Mouse (Mus musculus): ENCODE data around the gene Il18. TPM values are rescaled to one million over a fixed set of nuclear protein-coding genes. Genes with fewer than 3 reads are reported as not detected.

Gene Il18
- polyA plus RNA-seq, 1 experiment: 4.4 TPM

DNA sequence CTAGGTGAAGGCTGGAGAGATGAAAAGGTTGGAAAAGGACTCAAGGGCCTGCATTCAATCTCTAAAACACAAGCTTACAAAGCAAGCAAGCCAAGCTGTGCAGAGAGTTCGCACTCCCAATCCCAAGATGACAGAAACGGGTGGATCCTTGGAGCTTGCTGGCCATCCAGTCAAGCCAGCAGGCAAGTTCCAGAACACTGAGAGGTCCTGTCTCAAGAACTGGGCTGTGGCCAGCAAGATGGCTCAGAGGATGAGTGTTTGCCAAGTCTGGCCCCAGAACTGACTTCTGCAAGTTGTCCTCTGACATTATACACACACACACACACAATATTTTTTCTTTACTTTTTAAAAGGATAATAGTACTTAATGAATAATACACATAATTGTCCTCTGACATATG is 13.3 kb downstream of the Il18 start:
- no peak overlapping the region for H3K4me3 ChIP-seq (ENCODE audit: insufficient read depth, low read length)
- no peak overlapping the region for H3K27ac ChIP-seq (ENCODE audit: insufficient read depth, low read length)
- TF ChIP-seq POLR2A (IDR thresholded peaks at IDR 0.05; ENCODE audit: low read depth, low read length): no peak
- TF ChIP-seq CTCF (IDR thresholded peaks at IDR 0.05; ENCODE audit: borderline replicate concordance, insufficient read depth, low read length): no peak
- no peaks in the 10 kb centered on the region; the same call in 1 of the 2 replicates for H3K4me1 ChIP-seq (ENCODE audit: control insufficient read depth, insufficient read depth, low read length)

DNA sequence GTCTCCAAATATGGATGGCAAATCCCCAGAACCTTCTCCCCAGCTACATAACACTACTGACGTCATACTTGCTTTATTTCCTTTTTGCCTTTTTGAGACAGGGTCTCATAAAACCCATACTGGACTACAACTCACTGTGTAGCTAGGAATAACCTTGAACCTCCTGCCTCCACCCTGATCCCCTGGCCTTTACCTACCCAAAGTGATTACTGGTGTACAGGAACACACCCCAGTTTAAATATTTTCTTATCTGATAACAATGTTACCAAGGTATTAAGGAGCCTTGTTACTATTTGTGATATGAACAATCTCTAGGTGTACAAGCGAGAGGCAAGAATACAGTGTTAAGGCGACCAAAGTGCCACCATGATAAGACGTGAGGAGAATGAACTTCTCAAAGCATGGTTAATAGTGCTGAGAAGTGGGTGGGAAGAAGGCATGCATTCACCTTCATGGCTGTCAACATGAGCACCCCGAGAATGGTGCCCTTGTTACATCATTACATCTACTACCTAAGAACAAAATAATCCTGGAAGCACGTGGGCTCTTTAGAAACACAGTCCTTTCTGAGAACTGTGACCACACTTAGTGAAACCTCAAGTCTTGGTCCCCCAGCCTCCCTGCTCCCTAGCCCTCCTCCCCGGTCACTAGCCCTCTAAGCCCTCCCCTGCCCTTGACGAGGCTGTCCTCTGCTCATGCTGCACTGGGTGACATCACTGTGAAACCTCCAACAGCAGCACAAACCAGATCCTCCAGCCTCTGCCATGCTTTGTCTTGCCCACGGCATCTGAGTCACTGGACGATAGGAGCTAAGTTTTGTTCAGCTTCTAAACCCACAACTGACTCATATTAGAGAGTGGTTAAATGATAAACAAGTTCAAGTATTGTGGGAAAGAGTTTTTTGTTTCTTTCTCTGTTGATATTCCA is 15.2 kb downstream of the Il18 start:
- TF ChIP-seq CTCF (IDR thresholded peaks at IDR 0.05; ENCODE audit: borderline replicate concordance, insufficient read depth, low read length): no peak
- no peak for TF ChIP-seq POLR2A (IDR thresholded peaks at IDR 0.05; ENCODE audit: low read depth, low read length)
- no peaks in the 10 kb centered on the region; the same call in 1 of the 2 replicates for H3K4me1 ChIP-seq (ENCODE audit: control insufficient read depth, insufficient read depth, low read length)
- no peak overlapping the region for H3K4me3 ChIP-seq (ENCODE audit: insufficient read depth, low read length)
- no peak overlapping the region for H3K27ac ChIP-seq (ENCODE audit: insufficient read depth, low read length)

DNA sequence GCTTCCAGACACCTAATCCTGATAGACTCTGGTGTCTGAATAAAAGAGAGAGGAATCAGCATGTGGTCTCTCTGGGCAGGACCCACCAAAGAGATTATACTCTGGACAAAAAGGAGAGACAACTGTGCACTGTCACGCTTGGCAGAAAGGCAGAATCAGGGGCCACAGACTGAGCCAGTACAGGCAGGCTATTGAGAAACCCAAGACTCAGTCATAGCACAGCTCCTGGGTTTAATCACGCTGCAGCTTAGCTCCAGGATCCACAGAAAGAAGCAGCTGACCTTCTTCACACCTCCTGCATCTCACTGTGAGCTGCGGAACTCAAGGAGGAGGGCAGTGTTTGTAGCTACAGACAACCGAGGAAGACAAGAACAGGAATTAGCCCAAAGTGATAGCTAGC is 25.7 kb downstream of the Il18 start:
- Histone ChIP-seq H3K27ac (ENCODE audit: insufficient read depth, low read length) (no peak overlapping the region), H3K4me3 (ENCODE audit: insufficient read depth, low read length) (no peak overlapping the region), H3K4me1 (ENCODE audit: control insufficient read depth, insufficient read depth, low read length) (no peaks in the 10 kb centered on the region)
- TF ChIP-seq CTCF (IDR thresholded peaks at IDR 0.05; ENCODE audit: borderline replicate concordance, insufficient read depth, low read length) (no peak), POLR2A (IDR thresholded peaks at IDR 0.05; ENCODE audit: low read depth, low read length) (no peak)

DNA sequence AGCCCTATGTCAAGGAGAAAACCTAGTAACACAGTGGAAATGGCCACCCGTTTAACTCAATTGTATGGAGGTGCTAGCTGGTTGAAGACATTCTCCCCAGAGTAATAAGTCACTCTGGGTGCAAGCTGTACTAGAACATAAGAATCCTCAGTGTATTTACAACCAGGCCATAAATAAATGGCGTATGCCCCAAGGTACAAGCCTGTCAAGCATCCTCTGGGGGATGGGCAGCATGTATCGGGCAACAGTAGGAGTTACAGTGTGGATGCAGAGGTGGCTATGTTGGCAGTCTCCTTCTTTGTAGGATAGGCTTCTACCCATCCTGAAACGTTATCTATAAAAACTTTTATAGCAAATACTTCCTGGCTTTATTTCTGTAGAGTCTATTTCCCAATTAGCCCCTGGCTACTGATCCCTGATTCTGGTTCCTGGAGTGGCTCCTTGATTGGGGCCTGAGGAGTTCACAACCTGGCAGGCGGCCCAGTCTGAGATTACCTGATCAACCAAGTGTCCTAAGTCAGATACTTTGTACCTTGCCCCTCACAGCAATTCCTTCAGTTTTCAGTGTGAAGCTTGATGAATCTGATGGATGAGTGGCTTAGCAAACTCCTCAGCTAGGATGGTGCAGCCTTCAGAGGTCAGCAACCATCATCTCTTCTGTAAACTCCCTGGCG is 30.7 kb downstream of the Il18 start:
- no peaks in the 10 kb centered on the region for H3K4me1 ChIP-seq (ENCODE audit: control insufficient read depth, insufficient read depth, low read length)
- no peak overlapping the region for H3K4me3 ChIP-seq (ENCODE audit: insufficient read depth, low read length)
- no peak for TF ChIP-seq CTCF (IDR thresholded peaks at IDR 0.05; ENCODE audit: borderline replicate concordance, insufficient read depth, low read length)
- no peak overlapping the region for H3K27ac ChIP-seq (ENCODE audit: insufficient read depth, low read length)

DNA sequence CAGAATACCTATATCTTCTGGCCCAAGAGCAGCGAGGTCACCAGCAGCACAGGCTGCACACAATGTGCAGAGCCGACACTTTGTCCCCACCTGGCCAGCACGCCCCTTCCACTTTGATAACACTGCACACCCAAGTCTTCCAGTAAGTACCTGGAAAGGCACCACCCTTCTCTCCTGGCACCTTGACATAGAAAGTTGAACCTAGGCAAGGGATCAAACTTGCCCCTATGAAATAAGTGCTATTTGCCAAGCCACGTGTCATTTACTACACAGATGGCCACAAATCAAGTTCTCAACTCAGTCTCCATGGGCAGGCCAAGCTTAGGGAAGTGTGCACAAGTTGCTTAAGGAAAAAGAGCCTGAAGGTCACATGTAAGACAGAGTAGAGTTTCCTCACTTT is 32.3 kb downstream of the Il18 start:
- Histone ChIP-seq H3K4me1 (ENCODE audit: control insufficient read depth, insufficient read depth, low read length) (peaks cover 4% of the 10 kb centered on the region), H3K4me3 (ENCODE audit: insufficient read depth, low read length) (no peak overlapping the region), H3K27ac (ENCODE audit: insufficient read depth, low read length) (no peak overlapping the region)
- TF ChIP-seq CTCF (IDR thresholded peaks at IDR 0.05; ENCODE audit: borderline replicate concordance, insufficient read depth, low read length) (no peak), POLR2A (IDR thresholded peaks at IDR 0.05; ENCODE audit: low read depth, low read length) (no peak)

DNA sequence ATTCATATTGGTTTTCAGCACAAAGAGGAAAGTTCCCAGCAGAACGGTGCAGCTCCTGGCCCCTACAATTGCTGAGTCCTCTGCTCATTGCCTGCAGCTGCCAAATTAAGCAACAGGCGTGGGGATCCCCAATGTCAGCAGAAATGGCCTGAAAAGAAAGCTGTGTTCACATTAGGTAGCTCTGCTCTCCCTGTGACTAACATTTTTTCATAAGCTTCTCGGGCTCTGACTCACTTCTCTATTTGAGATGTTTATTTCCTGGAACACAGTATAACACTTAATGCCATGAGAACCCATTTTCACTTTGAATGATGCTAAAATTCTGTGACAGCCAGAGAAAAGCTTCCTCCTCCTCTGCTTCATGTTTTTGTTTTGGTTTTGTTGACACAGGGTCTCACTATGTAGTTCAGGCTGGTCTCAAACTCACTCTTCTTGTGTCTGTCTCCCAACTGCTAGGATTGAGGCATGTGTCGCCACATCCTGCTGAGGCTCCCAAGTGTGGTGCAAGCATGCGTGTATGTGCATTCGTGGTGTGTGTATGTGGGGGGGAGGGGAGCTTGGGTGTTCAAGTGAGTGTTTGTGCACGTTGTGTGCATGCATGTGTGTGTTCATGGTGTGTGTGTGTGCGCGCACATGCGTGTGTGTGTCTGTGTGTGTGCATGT is 36.4 kb downstream of the Il18 start:
- no peak overlapping the region for H3K4me3 ChIP-seq (ENCODE audit: insufficient read depth, low read length)
- TF ChIP-seq CTCF (IDR thresholded peaks at IDR 0.05; ENCODE audit: borderline replicate concordance, insufficient read depth, low read length) (no peak), POLR2A (IDR thresholded peaks at IDR 0.05; ENCODE audit: low read depth, low read length) (no peak)
- peak overlapping the region; percentile 53; the same call in 1 of the 2 replicates for H3K27ac ChIP-seq (ENCODE audit: insufficient read depth, low read length)
- H3K4me1 ChIP-seq (ENCODE audit: control insufficient read depth, insufficient read depth, low read length): peaks cover 4% of the 10 kb centered on the region

DNA sequence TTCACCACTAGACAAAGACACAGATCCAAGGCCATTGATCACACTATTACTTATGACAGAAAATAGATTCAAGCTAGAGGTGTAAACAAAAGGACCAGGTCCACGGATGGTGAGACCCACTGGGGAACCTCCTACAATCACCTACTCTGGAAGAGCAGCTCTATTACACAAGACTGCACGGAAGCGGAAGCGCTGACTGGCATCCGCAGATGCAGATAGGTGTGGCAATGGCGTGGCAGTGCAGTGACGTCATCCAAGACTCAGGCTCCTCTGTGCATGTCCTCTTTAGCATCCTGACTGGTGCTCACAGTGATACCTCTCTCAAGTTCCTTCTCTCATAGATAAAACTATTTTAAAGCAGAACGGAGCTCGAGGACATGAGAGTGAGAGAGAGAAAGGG is 38.3 kb downstream of the Il18 start:
- TF ChIP-seq POLR2A (IDR thresholded peaks at IDR 0.05; ENCODE audit: low read depth, low read length) (no peak), CTCF (IDR thresholded peaks at IDR 0.05; ENCODE audit: borderline replicate concordance, insufficient read depth, low read length) (no peak)
- no peak overlapping the region for H3K27ac ChIP-seq (ENCODE audit: insufficient read depth, low read length)
- H3K4me1 ChIP-seq (ENCODE audit: control insufficient read depth, insufficient read depth, low read length): peaks cover 4% of the 10 kb centered on the region

DNA sequence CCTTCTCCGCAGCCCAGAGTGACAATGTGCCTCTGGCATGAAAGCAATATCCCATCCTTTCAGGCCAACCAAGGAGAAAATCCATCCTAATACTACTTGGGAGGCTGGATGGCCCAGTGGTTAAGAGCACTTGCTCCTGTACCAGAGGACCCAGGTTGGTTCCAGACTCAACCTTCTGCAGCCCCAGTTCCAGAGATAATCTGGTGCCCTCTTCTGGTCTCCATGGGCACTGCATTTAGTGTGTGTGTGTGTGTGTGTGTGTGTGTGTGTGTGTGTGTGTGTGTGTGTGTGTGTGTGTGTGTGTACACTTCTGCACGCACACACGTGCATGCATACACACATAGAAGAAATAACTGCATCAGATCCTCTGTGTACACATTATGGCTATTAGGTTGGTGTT is 38.9 kb downstream of the Il18 start:
- H3K27ac ChIP-seq (ENCODE audit: insufficient read depth, low read length): no peak overlapping the region
- no peak overlapping the region for H3K4me3 ChIP-seq (ENCODE audit: insufficient read depth, low read length)
- peaks cover 4% of the 10 kb centered on the region for H3K4me1 ChIP-seq (ENCODE audit: control insufficient read depth, insufficient read depth, low read length)
- no peak for TF ChIP-seq POLR2A (IDR thresholded peaks at IDR 0.05; ENCODE audit: low read depth, low read length)
- TF ChIP-seq CTCF (IDR thresholded peaks at IDR 0.05; ENCODE audit: borderline replicate concordance, insufficient read depth, low read length): peak; percentile 31; the same call in 1 of the 2 replicates

More for the DNA sequence above, 38.3 kb downstream of the Il18 start:
- no peak overlapping the region for H3K4me3 ChIP-seq (ENCODE audit: insufficient read depth, low read length)

DNA sequence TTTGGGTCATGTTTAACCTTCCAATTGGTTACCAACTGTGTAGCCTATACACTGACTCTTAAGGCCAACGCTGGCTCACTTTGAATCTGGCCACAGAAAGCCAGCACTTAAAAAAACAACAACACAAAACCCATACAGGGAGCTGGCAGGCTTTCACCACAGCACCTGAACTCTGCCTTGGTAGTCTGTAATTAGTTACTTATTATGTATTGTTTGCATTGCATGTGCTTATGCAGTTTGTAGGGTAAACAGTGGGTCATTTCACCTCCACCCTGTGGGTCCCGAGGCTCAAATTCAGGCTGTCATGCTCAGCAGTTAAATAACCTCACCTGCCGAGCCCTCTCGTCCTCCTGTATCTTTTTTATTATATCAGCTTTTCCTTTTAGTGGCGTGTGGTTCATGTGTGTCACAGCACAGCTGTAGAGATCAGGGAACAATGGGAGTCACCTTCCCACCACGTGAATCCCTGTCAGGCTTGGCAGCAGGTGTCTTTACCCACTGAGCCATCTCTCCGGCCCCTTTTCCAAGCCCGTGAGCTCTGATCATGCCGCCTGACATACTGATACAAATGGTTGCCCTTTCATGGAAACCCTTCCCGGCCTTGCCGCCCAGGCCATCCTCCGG is 40.3 kb downstream of the Il18 start:
- H3K4me1 ChIP-seq (ENCODE audit: control insufficient read depth, insufficient read depth, low read length): peaks cover 4% of the 10 kb centered on the region
- no peak overlapping the region for H3K4me3 ChIP-seq (ENCODE audit: insufficient read depth, low read length)
- H3K27ac ChIP-seq (ENCODE audit: insufficient read depth, low read length): no peak overlapping the region
- TF ChIP-seq CTCF (IDR thresholded peaks at IDR 0.05; ENCODE audit: borderline replicate concordance, insufficient read depth, low read length) (no peak), POLR2A (IDR thresholded peaks at IDR 0.05; ENCODE audit: low read depth, low read length) (no peak)

All from embryonic fibroblast, embryonic 13.5 days (primary cell).